Comparison of ENCODE assay signal across 9 mouse cellular contexts in the genomic region with DNA sequence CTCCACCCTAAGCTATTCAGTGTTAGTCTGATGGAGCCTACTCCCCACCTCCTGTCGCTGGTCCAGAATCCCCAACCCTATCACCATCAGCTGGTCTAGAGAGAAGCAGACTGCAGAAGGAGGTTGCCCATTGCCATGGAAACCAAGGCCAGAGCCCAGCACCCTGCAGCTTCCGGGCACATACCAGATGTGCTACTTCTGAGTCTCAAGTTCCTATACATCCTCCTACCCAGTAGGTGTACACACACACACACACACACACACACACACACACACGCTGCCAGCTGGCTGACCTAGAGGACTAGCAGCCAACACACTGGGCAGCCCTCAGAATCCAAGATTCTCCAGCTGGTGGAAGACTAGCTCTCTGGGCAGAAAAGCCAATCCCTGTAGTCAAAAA.
A peak's percentile ranks its signal among the peaks of the same experiment; 100 is the strongest.
DNase-seq lines count a peak whose midpoint lies in the region.
"Had no signal": no experiment of that assay in that cellular context is flagged by ENCODE, and none has a peak within 500 bp of the region (broad histone marks: within the 10 kb centered on the region; RNA-seq: fewer than 3 reads in every experiment).

No protein-coding gene starts in this region.

- peak; percentile 12 for DNase-seq in adrenal gland, postnatal 14 days
- DNase-seq in adrenal gland, adult 18-20 months (ENCODE audit: low spot score in 2 of 2): no peak
- DNase-seq in retina, postnatal 1 day: peak; percentile 61
- no peak for DNase-seq in retina, embryonic 14.5 days (ENCODE audit: low spot score)
- peak; percentile 56 to 60 for DNase-seq in layer of hippocampus, postnatal 14 days (ENCODE audit: low spot score in 2 of 2)
- peak; percentile 62 to 74 for DNase-seq in right cerebral cortex, postnatal 10 days (ENCODE audit: low spot score in 2 of 2)
- no peak for DNase-seq in embryo, embryonic 11 days
- DNase-seq in heart, adult 8-10 months (ENCODE audit: low spot score): no peak
- DNase-seq: lung, postnatal 14 days had no signal

Comparison
In these comparisons a context has a peak if more than half of its experiments do, and no peak if none do; other contexts are left out.
1. DNase-seq: peak in adrenal gland, postnatal 14 days (single experiment), retina, postnatal 1 day (single experiment), layer of hippocampus, postnatal 14 days (2 of 2) and right cerebral cortex, postnatal 10 days (2 of 2); none in adrenal gland, adult 18-20 months (0 of 2), retina, embryonic 14.5 days (single experiment), embryo, embryonic 11 days (single experiment) and heart, adult 8-10 months (single experiment).